Mouse (Mus musculus) fibroblast of lung, adult 2 months (primary cell): ENCODE measurements around the gene Ccdc96.

Experiments used
- DNase-seq: peaks from one replicate; pipeline ENCODE4 v3.0.0-alpha.2; 2011; ENCODE audit warnings: low read depth

Gene Ccdc96

DNA sequence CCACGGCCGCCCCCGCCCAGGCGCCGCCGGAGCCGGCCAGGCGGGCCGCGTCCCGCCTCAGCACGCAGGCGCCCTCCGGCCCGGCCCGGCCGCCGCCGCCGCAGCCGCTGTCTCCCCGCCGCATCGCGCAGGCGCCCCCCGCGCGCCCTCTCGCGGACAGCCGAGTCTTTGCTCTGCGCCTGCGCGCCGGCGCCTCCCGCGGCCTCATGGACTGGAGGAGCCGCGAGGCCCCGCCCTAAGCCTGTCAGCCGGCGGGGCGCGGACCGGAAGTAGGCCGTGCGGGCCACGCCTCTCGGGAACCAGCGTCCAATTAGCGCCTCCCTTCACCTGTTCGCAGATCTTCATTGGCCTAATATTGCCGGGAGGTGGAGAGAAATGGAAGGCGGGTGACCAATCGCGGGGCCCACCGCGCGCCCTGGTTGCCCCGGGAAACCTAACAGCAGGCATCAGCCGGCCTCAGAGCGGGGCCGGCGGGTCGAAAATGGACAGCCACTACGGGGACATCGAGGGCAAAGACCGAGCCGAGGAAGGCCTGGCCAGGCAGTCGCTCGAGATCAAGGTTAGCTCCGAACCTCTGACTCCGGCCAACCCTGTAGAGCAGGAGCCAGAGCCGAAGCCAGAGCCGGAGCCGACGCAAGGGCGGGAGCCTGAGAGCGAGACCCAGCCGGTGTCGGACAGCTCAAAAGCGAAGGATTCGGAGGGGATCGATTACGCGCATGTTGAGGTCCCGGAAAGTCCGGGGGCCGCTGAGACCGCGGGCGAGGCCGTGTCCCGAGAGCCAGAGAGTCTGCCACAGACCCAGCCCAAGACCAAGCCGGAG, at the start of gene Ccdc96, which contains the start of gene Tada2b:
Ccdc96 (plus strand) TSS at position 418 of the 820 bp plus-strand sequence.
Tada2b (minus strand) TSS at position 115 of the 820 bp plus-strand sequence.
- DNase-seq: peak; percentile 97

DNA sequence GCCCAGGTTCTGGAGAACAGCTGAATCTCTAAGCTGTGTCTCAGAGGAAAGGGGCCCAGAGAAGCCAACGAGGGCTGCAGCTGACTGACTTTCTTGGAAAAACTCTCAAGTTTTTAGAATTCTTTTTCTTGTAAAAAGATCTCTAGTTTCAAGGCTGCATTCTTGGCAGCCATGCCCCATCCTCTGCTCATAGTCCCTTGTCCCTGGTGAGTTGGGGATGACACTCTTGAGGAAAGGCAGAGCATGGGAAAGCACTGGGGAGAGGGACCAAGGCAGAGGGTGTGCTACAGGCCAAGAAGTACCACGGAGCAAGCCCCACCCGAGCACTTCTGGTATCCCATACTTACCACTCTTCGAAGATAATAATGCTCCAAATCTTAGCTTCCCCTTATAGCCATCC, 47.5 kb upstream of the Ccdc96 start:
- DNase-seq: no peak

DNA sequence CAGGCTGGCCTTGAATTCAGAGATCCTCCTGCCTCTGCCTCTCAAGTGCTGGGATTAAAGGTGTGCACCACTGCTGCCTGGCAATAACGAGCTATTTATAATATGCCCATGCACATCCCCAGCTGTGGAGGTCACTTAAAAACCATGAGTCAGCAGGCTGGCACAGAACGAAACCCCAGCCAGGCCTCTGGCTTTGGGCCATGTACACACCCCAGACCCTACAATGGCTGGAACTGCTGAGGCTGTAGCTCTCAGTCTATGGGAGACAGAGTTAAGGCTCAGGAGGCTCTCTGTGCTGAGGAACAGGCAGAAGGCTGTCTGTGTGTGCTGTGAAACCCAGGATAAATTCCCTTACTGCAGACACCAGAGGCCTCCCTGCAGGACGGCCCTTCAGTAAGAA, 43.6 kb upstream of the Ccdc96 start:
- no peak for DNase-seq

DNA sequence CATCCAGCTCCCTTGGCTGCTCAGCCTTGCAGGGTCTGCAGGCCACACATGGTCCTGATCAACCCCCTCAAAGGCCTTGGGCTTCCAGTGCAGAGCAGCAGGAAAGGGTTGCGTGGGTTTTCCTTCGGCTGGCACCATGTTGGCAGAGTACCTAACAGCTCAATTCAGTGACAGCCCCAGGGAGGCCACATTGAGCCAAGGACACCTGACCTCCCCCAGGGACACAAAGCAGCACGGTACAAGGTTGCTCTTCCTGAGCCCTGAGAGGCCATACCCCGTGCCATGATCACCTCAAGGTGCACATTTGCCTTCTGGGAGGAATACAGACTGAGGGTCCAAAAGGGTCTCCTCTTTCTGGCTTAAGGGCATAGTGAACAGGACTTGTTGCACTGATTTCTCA, 39.8 kb upstream of the Ccdc96 start:
- no peak for DNase-seq

DNA sequence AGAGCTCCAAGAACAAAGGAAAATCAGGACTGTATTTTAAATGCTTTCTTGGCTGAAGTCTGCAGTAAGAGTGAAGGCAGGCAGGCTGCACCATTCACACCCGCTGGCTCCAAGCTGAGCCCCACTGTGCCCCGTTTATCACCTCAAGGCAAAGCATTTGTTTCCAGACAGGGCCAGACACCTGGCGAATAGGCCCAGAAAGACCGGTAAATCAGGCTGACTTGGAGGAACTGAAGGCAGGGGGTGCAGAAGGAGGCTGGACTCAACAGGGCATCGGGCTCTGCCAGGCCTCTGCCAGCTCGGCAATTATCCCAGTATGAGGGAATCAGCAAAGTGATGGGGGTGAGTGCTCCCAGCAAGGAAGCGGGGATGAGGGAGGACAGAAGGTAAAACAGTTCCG, 39.4 kb upstream of the Ccdc96 start:
- no peak for DNase-seq

DNA sequence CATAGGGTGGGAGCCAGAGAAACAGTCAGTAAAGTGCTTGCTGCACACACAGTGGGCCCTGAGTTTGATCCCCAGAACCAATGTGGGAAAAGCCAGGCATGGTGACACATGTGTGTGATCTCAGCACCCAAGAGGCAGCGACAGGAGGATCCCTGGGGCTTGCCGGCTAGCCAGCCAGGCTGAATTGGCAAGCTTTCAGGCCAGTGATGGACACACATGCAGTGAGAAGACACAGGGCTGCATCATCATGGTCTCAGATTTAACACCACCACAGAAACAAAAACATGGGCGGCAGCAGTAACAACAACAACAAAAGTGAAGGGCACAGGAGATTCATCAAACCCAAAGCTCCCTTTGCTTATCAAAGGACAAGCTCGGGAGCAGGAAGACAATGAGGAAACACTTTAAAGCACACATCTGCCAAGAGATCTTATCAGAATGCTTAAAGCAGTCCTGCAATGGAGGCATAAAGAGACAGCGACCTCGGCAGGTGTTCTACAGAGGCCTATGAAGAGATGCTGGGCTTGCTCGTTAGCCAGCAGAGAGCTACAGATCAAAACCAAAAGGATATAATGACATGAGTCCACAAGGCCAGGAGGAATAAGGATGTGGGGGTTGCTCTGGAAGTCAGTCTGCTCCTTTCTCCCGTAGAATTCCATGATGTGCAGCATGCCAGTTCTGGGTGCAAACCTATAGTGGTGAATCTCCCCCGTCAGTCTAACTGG, 38.1 kb upstream of the Ccdc96 start:
- DNase-seq: no peak

DNA sequence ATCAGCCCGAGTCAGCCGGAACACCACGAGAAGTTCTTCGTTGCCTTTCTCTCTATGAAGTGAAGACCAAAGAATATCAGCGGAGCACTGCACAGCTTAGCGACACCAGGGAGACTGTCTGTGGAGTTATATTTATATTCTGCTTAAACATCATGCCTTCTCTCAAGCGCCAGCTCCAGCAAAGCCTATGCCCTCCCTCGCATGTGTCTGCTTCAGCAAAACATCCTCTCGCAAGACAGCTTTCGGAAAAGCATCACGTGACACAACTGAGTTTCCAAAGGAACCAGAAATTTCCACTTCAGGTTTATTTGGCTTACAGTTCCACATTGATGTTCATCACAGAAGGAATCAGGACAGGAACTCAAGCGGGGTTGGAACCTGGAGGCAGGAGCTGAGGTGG, 36.5 kb upstream of the Ccdc96 start:
- no peak for DNase-seq

DNA sequence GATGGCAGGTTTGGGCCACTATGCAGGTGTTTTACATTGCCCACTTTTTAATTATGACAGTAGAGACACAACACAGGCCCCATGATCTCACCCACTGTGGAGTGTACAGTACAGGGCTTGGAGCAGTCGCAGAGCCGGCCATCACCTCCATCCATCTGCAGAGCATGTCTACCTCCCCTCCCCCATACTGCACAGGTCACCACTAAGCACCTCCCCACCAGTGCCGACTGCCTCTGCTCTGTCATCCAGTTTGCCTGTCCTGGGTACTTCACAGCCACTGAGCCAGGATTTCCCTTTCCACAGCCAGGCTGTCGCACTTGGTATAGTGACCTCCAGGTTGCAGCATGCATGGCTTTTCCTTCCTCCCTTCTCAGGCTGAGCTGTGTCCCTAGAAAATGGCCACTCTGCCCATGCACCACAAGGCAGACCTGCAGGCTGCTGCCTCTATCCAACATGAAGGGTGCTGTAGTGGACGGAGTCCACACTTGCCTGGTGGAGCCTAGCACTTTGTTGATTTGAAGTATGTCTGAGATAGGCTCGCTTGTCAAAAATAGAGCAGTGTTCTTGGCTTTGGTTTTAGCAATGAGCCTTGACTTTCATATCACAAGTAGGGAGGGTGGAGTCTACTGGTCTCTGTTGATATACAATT, 34.6 kb upstream of the Ccdc96 start:
- no peak for DNase-seq

DNA sequence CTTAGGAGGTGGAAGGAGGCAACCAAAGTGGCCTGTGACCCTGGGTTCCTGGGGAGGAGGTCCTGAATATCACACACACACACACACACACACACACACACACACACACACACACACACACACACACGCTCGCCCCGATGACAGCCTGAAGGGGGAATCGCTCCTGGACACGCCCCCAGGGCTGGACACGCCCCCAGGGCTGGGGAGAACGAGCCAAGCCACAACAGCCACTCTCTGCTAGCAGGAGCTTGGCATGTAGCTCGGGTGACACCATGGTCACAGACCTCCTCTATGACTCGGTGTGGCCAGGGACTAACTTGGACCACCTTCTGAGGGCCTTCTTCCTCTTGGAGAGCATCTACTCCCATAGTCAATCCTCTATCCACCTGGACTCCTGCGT, 33.3 kb upstream of the Ccdc96 start:
- no peak for DNase-seq

DNA sequence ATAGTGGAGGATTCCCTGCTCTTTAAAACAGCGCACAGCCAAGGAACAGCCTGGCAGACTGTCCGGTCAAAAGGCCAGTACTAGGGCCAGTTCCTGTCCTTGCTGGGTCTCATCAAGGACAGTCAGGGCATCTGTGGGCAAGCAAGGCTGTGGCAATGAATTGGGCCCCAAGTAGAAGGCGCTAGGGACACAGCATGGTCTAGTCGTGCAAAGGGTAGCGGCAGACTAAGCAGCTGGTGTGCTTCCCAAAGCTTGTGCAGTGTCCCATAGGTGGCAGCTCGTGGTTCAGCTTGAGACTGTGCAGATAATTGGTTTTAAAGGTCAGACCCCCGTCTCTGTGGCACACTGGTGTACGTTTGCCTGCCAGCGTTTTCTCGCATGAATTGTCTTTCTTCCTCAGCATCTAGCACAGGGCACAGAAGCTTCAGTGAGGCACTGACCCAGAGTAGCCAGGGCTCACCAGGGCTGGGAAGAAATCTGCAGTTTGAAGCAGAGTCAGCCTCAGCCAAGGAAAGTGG, 32.5 kb upstream of the Ccdc96 start:
- no peak for DNase-seq

DNA sequence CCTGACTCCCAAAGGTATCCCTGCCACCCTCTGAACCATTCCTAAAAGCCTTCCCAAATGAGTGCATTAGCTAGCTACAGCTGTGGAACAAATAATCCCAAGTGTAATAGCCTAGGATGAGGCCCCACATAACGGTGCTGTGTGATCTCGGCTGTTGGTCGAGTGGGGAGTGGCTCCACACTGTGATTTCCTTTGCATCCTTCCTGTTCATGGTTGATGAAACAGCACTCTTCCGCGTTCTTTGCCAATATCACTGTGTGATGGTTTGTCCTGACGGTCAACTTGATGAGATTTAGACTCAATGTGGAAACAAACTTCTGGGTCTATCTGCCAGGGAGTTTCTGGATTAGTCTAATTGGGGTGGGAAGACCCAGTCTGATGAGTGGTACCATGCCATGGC, 31.6 kb upstream of the Ccdc96 start:
- no peak for DNase-seq

DNA sequence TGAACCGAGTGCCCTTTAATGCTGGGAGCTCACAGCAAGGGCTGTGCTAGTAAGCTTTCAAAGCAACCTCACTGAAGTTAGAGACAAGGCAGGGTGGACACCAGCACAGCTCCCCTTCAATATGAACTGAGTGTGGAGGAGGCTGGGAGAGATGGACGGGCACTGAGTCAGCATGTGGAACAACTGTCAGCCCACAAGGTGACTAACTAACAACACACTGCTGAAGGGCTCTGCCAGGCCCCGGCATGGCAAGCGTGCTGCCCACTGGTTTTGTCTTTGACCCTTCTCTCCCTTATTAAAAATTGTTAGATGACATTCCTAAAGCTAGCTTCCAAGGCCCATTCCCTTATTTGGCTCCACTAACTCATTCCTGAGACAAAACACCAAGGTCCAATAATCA, 26.7 kb upstream of the Ccdc96 start:
- no peak for DNase-seq

DNA sequence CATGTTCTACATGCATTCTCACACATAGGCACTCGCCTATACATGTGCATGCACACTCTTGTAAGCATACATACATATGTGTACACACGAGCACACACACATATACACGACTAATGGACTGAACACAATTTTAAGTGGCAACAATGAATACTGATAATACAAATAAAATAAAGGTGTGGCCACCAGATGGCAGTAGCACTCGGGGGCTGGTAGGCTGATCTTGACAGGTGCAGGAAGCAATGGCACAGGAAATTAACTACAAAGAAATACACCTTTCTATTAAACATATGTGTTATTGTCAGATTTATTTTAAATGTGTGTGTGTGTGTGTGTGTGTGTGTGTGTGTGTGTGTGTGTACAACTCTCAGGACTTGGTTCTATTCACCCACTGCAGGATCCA, 25.5 kb upstream of the Ccdc96 start:
- no peak for DNase-seq

DNA sequence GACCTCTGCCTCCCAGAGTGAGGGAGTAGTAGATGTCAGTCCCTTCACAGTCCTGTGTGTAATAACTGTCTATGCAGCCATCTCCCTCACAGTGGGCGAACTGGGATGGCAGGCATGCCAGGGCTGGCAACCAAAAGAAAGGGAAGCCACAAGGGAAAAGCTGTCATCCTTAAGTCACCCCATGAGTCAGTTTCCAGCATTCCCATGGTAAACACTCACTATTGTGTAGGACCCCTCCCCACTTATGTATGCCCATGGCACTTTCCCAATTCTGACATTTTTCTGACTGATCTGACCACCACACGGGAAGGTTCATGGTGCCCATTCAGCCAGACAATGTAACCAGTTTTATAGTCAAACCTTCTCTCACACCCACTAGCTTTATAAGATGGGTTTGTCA, 23.7 kb upstream of the Ccdc96 start:
- no peak for DNase-seq

DNA sequence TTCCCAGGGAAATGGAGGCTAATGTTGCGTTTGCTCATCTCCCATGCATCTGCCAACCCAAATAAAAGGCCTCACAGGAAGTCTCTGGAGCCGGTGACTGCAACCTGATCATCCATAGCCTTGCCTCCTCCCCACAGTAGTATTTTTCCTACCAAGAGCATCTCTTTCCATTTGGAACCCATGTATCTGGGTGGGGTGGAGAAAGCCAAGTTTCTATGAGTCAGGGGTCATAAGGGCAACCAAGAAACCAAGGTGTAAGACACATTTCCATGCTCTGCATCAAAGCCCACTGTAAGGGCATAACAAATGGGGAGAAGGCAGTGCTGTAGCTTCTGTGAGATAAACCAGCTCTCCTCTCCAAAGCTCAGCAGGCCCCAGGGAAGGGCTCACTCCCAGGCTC, 23.2 kb upstream of the Ccdc96 start:
- no peak for DNase-seq

DNA sequence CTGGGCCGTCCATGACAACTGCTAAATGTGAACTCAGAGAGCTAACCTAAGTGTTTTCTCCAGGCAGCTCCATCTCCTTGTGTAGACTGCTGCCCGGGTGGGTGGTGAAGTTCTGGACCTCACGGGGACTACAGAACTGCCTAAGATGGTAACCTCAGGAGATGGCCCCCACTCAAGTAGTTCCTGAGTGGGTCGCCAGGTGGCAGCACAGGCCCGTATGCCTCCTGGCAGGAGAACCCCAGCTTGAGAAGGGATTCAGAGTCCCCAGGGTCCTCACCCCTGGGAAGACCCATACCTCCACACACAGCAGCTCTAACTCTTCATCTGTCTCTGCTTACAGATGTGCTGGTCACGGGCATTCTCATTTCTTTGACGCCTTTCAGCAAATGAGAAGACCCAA, 21.6 kb upstream of the Ccdc96 start:
- DNase-seq: no peak

DNA sequence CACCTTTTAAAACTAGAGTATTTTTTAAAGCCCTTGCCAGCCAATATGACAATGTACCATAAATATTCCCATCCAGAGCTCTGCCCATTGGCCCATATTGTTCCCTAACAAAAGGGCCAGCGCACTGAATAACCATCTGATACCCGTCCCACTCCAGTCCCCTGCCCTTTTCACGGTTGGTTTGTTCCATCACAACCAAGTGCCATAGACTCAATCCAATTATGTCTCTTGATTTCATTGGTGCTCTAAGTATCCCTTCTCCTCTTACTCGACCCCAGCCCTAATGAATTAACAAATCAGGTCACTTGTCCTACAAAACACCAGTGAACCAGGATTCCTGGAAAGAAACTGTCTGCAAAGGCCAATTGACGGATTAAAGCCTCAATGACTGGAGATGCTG, 21.0 kb upstream of the Ccdc96 start:
- DNase-seq: no peak

DNA sequence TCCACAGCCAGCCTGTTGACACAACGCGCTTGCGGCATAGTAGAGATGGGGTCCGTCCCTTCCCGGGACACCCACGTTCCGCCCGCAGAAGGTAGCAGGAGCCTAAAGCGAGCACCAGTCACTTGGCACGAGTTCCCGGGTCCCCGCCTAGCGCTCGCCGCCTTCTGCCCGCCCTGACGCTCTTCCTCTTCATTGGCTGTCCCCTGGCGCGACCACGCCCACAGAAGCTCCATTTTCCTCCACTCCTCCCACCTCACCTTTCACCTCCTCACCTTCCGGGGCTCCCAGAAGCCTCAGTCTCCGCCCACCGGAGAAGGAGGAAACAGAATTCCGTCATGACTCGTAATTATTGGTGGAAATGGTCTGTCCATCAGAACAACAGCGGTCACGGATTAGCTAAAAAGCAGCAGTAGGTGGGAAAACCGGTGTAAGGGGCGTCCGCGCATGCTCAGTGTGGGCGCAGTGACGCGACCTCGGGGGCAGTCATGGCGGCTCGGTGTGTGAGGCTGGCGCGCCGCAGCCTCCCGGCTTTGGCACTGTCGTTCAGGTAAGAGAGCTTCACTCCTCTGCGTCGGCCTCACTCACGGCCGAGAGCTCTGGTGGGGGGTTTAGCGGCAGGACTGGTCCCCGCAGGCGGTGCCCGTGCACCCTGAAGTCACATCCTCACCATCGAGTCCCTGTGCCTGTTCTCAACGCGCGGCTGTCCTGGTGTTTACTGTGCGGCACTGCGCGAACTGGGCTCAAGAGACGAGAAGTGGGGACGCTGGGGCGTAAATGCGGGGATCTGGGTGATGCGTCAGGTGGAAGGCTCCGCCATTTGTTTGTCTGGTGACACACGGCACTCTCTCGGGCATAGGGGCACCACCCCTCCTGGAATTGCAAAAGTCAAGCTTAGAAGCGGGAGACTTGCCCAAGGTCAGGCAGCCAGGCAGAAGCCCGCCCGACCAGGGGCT, 19.4 kb upstream of the Ccdc96 start, which contains the start of gene Grpel1:
Grpel1 (plus strand) TSS at position 290 of the 953 bp plus-strand sequence.
- peak; percentile 100 for DNase-seq

DNA sequence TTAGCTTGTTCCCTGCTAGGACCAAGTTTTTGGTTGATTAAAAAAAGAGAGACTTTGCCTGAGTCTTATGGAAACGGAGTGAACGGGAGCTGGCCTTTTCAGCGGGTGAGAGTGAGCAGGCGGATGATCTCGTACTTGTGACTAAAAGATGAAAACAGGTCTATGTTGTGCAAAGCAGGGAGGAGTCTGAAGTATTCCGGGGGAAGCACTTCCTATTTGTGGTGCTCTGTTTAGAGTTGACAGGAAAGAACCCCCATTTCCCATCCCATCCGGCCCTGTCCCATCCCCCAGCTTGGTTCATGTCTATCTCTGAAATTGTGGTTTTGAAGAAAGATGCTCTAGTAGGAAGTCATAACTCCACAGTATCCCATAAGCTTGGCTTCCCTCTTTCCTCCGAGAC, 18.5 kb upstream of the Ccdc96 start:
- DNase-seq: no peak

DNA sequence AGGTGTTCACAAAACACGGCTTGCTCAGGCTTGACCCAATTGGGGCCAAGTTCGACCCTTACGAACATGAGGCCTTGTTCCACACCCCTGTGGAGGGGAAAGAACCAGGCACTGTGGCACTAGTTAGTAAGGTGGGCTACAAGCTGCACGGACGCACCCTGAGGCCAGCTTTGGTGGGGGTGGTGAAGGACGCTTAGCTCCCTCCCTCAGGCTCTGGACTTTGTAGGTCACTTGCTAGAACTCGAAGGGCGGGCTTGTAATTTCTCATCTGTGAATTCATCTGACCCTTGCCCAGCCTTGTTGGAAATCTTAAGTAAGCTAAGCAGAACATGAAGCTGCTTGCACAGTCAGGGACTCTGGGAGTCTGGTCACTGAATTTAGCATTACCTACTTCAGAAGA, 13.2 kb upstream of the Ccdc96 start:
- DNase-seq: no peak

DNA sequence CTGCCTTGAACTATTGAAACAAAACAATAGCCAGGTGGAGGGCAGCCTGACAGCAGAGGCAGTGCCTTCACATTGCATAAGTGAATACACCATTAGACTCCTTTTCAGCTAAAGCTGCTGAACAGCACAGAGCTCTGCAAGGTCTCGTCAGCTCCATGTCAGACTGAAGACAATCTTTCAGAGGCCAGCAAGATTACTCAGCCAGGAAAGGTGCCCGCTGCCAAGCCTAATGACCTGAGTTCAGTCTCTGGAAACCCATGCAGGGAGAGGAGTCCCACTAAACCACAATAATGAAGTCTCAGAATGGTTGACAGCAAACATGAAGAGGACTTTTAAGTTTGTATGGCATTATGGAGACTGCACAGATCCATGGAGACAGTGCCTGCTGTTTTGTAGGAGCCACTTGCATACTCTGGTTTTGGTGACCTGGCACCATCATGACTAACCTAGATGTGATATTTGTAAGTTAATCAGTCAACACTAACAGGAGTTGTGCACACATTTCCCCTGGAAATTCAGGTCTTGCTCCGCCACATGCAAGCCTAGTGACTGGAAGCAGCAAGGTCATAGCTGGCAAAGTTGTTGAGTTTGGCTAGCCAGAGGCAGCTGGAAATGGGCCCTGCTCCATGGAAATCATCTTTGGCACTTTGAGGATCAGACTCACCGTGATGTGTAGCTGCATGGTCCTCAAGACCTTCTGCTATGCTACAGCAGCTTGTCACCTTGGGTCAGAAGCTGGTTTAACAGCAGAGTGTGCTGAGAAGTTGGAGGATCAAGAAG, 11.3 kb upstream of the Ccdc96 start:
- DNase-seq: no peak
